Mouse (Mus musculus) midbrain, postnatal 0 days (tissue): ENCODE data around the gene 2210016F16Rik. TPM values are rescaled to one million over a fixed set of nuclear protein-coding genes. Genes with fewer than 3 reads are reported as not detected.
A peak's percentile ranks its signal among the peaks of the same experiment; 100 is the strongest.
"Not testable (repeated sequence)": the region's sequence is repeated elsewhere in the genome, so short reads cannot be mapped to it uniquely, and the experiment has no call there.

Experiments
- ATAC-seq: fragments of 200-750 bp; cut with Nextera tagmentation; 2 replicates; pipeline ENCODE4 v1.8.0; 2017; ENCODE audit warnings: moderate number of reproducible peaks, mild to moderate bottlenecking, moderate TSS enrichment, moderate library complexity; ENCODE audit not compliant: low FRiP score
- DNase-seq: peaks from one replicate; pipeline ENCODE4 v3.0.0-alpha.2; 2015; ENCODE audit warnings: low spot score
- H3K27ac ChIP-seq: fragments of 300-500 bp; sonication (generic); 2 replicates; pipeline ENCODE4 v1.5.1; 2014; ENCODE audit warnings: low read depth, mild to moderate bottlenecking, low read length, mixed read lengths
- H3K27me3 ChIP-seq: fragments of 300-500 bp; sonication (generic); 2 replicates; pipeline ENCODE4 v1.6.1; 2014; ENCODE audit warnings: low read length, control low read depth, mixed read lengths; ENCODE audit not compliant: insufficient read depth
- H3K36me3 ChIP-seq: fragments of 300-500 bp; sonication (generic); 2 replicates; pipeline ENCODE4 v1.6.1; 2014; ENCODE audit warnings: low read length, control low read depth, mixed read lengths; ENCODE audit not compliant: insufficient read depth
- H3K4me1 ChIP-seq: fragments of 300-500 bp; sonication (generic); 2 replicates; pipeline ENCODE4 v1.6.1; 2014; ENCODE audit warnings: mild to moderate bottlenecking, control low read depth, antibody characterized with exemption, low read length, mixed read lengths; ENCODE audit not compliant: insufficient read depth
- H3K4me2 ChIP-seq: fragments of 300-500 bp; sonication (generic); 2 replicates; pipeline ENCODE4 v1.6.1; 2014; ENCODE audit warnings: low read depth, mild to moderate bottlenecking, low read length, mixed read lengths; ENCODE audit not compliant: poor library complexity, severe bottlenecking
- H3K4me3 ChIP-seq: fragments of 300-500 bp; sonication (generic); 2 replicates; pipeline ENCODE4 v1.5.1; 2014; ENCODE audit warnings: low read depth, mild to moderate bottlenecking, low read length, moderate library complexity
- H3K9ac ChIP-seq: fragments of 300-500 bp; sonication (generic); replicated peaks from 2 replicates; pipeline ENCODE4 v1.6.1; 2014; ENCODE audit warnings: mild to moderate bottlenecking, low read length, moderate library complexity, mixed read lengths; ENCODE audit not compliant: poor library complexity, severe bottlenecking
- H3K9me3 ChIP-seq: fragments of 300-500 bp; sonication (generic); 2 replicates; pipeline ENCODE4 v1.6.1; 2016; ENCODE audit warnings: low read length, control low read depth
- CTCF ChIP-seq: IDR thresholded peaks from 2 replicates; pipeline ENCODE4 v1.5.1; 2016; ENCODE audit warnings: antibody characterized with exemption, mild to moderate bottlenecking
- WGBS: fragments of 180-500 bp; shearing (Covaris S2); extraction: QIAGEN DNeasy Blood & Tissue Kit; methylation state at CpG from one replicate; pipeline ENCODE4 v1.1.7; 2014; 5-methylcytosine and 5-hydroxymethylcytosine counted together
- polyA plus RNA-seq: library from polyadenylated mRNA; unstranded; fragments of >200 nt; fragmentation: Nextera tagmentation; extraction: Ambion mirVana; gene quantifications from 2 replicates; pipeline ENCODE4 v1.2.1, GENCODE M21; 2015
- total RNA-seq: library from RNA; depleted of rRNA; stranded (reverse); fragments of >200 nt; gene quantifications from 2 replicates; pipeline ENCODE4 v1.2.3, GENCODE M21; 2014

2210016F16Rik gene
- total and polyA plus RNA-seq, 2 experiments from 2014 or later, result 16.5 to 20.3 TPM

DNA sequence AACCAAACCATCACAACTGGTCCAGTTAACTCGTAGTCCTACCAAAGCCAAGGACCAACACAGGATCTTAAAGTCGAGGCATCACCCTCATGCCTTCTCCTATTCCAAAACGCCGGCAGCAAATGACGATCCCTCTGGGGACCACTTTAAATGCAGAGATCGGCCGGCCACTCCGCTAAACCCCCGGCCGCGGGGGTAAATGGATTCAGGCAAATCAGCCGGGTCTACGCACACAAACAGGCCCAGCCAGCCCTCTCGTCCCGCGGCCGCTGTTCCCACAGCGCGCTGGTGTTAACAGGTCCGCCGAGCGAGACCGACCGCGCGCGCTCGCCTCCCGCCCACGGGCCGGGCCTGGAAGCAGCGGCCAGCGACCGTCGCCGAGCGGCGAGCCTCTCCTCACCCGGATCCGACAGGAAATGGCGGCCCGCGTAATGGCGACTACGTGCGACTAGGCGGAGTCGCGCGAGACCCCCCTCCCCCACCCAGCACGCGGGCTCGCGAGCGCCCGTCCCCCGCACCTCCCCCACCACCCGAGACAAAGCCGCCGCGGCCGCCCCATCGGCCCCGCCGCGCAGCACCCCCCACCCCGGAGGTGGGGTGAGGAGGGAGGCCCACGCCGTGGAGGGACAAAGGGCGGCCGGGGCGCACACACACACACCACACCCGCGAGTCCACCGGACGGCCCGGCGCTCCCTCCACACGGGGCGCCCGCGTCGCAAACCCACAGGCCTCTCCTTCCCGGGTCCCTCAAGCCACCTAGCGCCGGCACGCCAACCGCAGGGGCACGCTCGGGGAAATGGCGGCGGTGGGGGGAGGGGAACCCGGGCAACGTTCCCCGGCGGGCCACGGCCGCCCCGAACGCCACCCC lies 16.3 kb upstream of the 2210016F16Rik start:
- TF ChIP-seq CTCF, result peak; percentile 43
- ATAC-seq (peak; percentile 63), DNase-seq (peak; percentile 79)
- Histone ChIP-seq H3K4me2 (peak overlapping the region; percentile 78), H3K27me3 (no peaks in the 10 kb centered on the region), H3K9ac (peak overlapping the region; percentile 100), H3K36me3 (peaks cover 15% of the 10 kb centered on the region), H3K9me3 (no peaks in the 10 kb centered on the region), H3K27ac (peak overlapping the region; percentile 97), H3K4me3 (peak overlapping the region; percentile 97), H3K4me1 (no peaks in the 10 kb centered on the region)
- WGBS, result 0% methylated on average over 56 of the region's 100 CpGs

DNA sequence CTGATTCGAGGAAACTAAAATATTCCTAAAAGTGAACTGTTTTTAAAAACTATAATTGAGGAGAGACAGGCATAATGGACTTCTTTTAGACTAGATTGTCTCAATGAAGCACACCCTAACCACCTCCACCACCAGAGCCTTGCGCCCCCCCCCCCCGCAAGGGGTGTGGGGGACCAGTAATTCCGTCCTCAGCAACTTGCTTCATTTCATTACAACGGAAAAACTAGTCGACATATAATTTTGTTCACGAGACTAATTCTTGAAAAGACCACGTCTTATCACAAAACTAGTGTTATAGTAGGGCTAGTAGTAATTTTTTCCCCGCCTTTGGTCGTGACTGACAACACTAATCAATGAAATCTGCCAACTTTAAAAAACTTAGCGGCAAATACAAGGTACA lies 15.6 kb upstream of the 2210016F16Rik start:
- TF ChIP-seq CTCF, result no peak
- WGBS, result under 1% methylated on average over 11 of the region's 11 CpGs
- no peaks in the 10 kb centered on the region for H3K9me3 ChIP-seq
- no peaks in the 10 kb centered on the region for H3K27me3 ChIP-seq
- peaks cover 20% of the 10 kb centered on the region for H3K36me3 ChIP-seq
- no peaks in the 10 kb centered on the region for H3K4me1 ChIP-seq
- H3K4me3 ChIP-seq, result peak overlapping the region; percentile 97
- peak overlapping the region; percentile 100; the same call in 1 of the 2 replicates for H3K9ac ChIP-seq
- no peak overlapping the region for H3K27ac ChIP-seq
- peak overlapping the region; percentile 78 for H3K4me2 ChIP-seq
- ATAC-seq (no peak), DNase-seq (no peak)

DNA sequence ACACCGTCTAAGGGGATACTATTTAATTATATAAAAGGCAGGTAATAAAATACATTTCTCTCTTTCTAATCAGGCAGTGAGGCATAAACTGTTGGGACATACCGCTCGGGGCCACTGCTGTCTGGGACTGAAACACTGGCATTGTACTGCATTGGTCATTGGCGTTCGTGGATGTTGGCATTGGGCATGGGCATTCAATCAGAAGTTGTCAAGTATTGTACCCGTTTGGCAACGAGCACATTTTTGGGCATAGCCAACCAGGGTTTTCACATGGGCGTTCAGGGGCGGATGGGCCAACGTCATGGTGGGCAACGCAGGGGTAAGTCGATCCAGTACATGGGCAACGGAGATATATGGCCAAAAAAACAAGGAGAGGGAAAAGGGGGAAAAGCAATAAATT lies 12.6 kb upstream of the 2210016F16Rik start:
- H3K9me3 ChIP-seq, result no peaks in the 10 kb centered on the region
- DNase-seq, result peak; percentile 47
- no peaks in the 10 kb centered on the region for H3K4me1 ChIP-seq
- H3K9ac ChIP-seq, result no peak overlapping the region
- no peak for ATAC-seq
- H3K27me3 ChIP-seq, result no peaks in the 10 kb centered on the region
- H3K27ac ChIP-seq, result no peak overlapping the region
- H3K36me3 ChIP-seq, result peaks cover 34% of the 10 kb centered on the region
- 82% methylated on average over 13 of the region's 13 CpGs for whole genome bisulfite sequencing
- no peak for TF ChIP-seq CTCF
- no peak overlapping the region for H3K4me3 ChIP-seq
- H3K4me2 ChIP-seq, result no peak overlapping the region

- H3K36me3 ChIP-seq, result peaks cover 43% of the 10 kb centered on the region
- not testable (repeated sequence) for H3K27ac ChIP-seq, H3K9ac ChIP-seq, H3K4me3 ChIP-seq, H3K4me1 ChIP-seq, H3K9me3 ChIP-seq, H3K4me2 ChIP-seq, DNase-seq, ATAC-seq, H3K27me3 ChIP-seq
- WGBS, result 86% methylated on average over 11 of the region's 11 CpGs
These were observed 9.4 kb upstream of the 2210016F16Rik start for GRCm38 (mm10) chr13:58394392-58394791.

DNA sequence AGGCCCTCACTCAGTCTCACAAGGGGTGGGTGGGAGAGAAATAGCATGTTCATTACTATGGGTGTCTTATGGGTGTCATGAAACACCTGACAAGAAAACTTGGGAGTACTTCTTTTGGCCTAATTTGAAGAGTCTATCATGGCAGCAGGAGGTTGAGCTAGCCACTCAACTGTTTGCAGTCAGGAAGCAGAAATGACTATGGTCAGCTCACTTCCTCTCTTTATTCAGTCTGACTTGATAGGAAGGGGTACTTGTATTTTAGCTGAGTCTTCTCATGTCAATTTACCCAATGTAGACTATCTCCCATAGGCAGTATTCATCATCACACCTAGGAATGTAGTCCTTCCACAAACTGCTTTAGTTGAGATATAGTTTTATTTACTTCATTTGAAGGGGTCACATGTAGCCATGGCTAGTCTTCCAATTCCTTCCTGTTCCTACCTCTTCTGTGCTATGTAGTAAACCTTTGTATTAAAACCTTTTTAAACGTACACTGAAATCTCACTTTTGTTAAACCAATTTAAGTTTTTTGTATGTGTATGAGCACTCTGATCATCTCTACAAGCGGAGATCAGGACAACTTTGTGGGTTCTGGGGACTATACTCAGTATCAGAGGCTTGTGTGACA lies 4.4 kb upstream of the 2210016F16Rik start:
- no peak for DNase-seq
- Histone ChIP-seq H3K4me1 (no peaks in the 10 kb centered on the region), H3K9me3 (no peaks in the 10 kb centered on the region), H3K9ac (no peak overlapping the region), H3K4me3 (no peak overlapping the region), H3K27me3 (no peaks in the 10 kb centered on the region), H3K4me2 (no peak overlapping the region), H3K27ac (no peak overlapping the region), H3K36me3 (peaks cover 17% of the 10 kb centered on the region)
- no peak for ATAC-seq
- 76% methylated on average over 2 of the region's 2 CpGs for WGBS
- no peak for TF ChIP-seq CTCF

- no peak overlapping the region for H3K4me3 ChIP-seq
- H3K4me2 ChIP-seq, result no peak overlapping the region
- no peaks in the 10 kb centered on the region for H3K9me3 ChIP-seq
- H3K36me3 ChIP-seq, result peaks cover 12% of the 10 kb centered on the region
- DNase-seq (no peak), ATAC-seq (no peak)
- no peaks in the 10 kb centered on the region for H3K4me1 ChIP-seq
- WGBS, result 57% methylated on average over 3 of the region's 3 CpGs
- H3K27me3 ChIP-seq, result no peaks in the 10 kb centered on the region
- no peak overlapping the region for H3K9ac ChIP-seq
- H3K27ac ChIP-seq, result no peak overlapping the region
- TF ChIP-seq CTCF, result no peak
These were observed 3.4 kb upstream of the 2210016F16Rik start for GRCm38 (mm10) chr13:58388379-58388778.
